Mouse (Mus musculus) forebrain, embryonic 15.5 days (tissue): ENCODE results near the gene Nol9. TPM values are rescaled to one million over a fixed set of nuclear protein-coding genes. Genes with fewer than 3 reads are reported as not detected.
A peak's percentile ranks its signal among the peaks of the same experiment; 100 is the strongest.

Source experiments
- ATAC-seq: fragments of 200-750 bp; cut with Nextera tagmentation; replicated peaks from 2 replicates; pipeline ENCODE4 v1.8.0; 2017; ENCODE audit warnings: mild to moderate bottlenecking, moderate TSS enrichment, moderate library complexity
- H3K27ac ChIP-seq: fragments of 300-500 bp; sonication (generic); replicated peaks from 2 replicates; pipeline ENCODE4 v1.5.1; 2015; ENCODE audit warnings: mild to moderate bottlenecking, inconsistent platforms
- H3K27me3 ChIP-seq: fragments of 300-500 bp; sonication (generic); 2 replicates; pipeline ENCODE4 v1.6.1; 2015; ENCODE audit warnings: inconsistent platforms
- H3K36me3 ChIP-seq: fragments of 300-500 bp; sonication (generic); 2 replicates; pipeline ENCODE4 v1.6.1; 2015; ENCODE audit warnings: mild to moderate bottlenecking, inconsistent platforms
- H3K4me1 ChIP-seq: fragments of 300-500 bp; sonication (generic); 2 replicates; pipeline ENCODE4 v1.6.1; 2015; ENCODE audit warnings: inconsistent platforms
- H3K4me2 ChIP-seq: fragments of 300-500 bp; sonication (generic); replicated peaks from 2 replicates; pipeline ENCODE4 v1.6.1; 2015; ENCODE audit warnings: mild to moderate bottlenecking, inconsistent platforms
- H3K4me3 ChIP-seq: fragments of 300-500 bp; sonication (generic); 2 replicates; pipeline ENCODE4 v1.5.1; 2015; ENCODE audit warnings: mild to moderate bottlenecking, inconsistent platforms
- H3K9ac ChIP-seq: fragments of 300-500 bp; sonication (generic); replicated peaks from 2 replicates; pipeline ENCODE4 v1.6.1; 2015; ENCODE audit warnings: mild to moderate bottlenecking, inconsistent platforms
- H3K9me3 ChIP-seq: fragments of 300-500 bp; sonication (generic); 2 replicates; pipeline ENCODE4 v1.6.1; 2016; ENCODE audit warnings: inconsistent platforms
- WGBS: fragments of 180-500 bp; shearing (Covaris S2); methylation state at CpG from one replicate; pipeline ENCODE4 v1.1.7; 2015; ENCODE audit warnings: mixed read lengths; 5-methylcytosine and 5-hydroxymethylcytosine counted together
- polyA plus RNA-seq: library from polyadenylated mRNA; unstranded; fragments of >200 nt; fragmentation: Nextera tagmentation; extraction: Ambion mirVana; gene quantifications from 2 replicates; pipeline ENCODE4 v1.2.1, GENCODE M21; 2015

Nol9 gene
- polyA plus RNA-seq, 1 experiment from 2014 or later: 27.9 TPM

- H3K4me3 ChIP-seq: no peak overlapping the region
- H3K27me3 ChIP-seq: peaks cover 2% of the 10 kb centered on the region
- H3K4me2 ChIP-seq: no peak overlapping the region
- H3K9me3 ChIP-seq: no peaks in the 10 kb centered on the region
- no peak for ATAC-seq
- no peak overlapping the region for H3K9ac ChIP-seq
- peaks cover 3% of the 10 kb centered on the region; the same call in 1 of the 2 replicates for H3K36me3 ChIP-seq
- WGBS: 83% methylated on average over 12 of the region's 12 CpGs
- H3K4me1 ChIP-seq: peaks cover 22% of the 10 kb centered on the region
- H3K27ac ChIP-seq: no peak overlapping the region
These were observed 25.9 kb upstream of the Nol9 start for GRCm38 (mm10) chr4:152013036-152013813.

GRCm38 (mm10) chr4:152019073-152019472 lies 20.0 kb upstream of the Nol9 start:
- Histone ChIP-seq H3K4me3 (no peak overlapping the region), H3K4me1 (peaks cover 4% of the 10 kb centered on the region; the same call in 1 of the 2 replicates), H3K27ac (no peak overlapping the region), H3K4me2 (no peak overlapping the region), H3K9me3 (no peaks in the 10 kb centered on the region), H3K9ac (no peak overlapping the region), H3K36me3 (peaks cover 47% of the 10 kb centered on the region), H3K27me3 (no peaks in the 10 kb centered on the region)
- 84% methylated on average over 6 of the region's 6 CpGs for WGBS
- ATAC-seq: no peak

GRCm38 (mm10) chr4:152020024-152020423 lies 19.1 kb upstream of the Nol9 start:
- H3K4me2 ChIP-seq: no peak overlapping the region
- H3K9ac ChIP-seq: no peak overlapping the region
- 94% methylated on average over 21 of the region's 21 CpGs for WGBS
- peaks cover 47% of the 10 kb centered on the region for H3K36me3 ChIP-seq
- no peak for ATAC-seq
- H3K4me3 ChIP-seq: no peak overlapping the region
- peaks cover 13% of the 10 kb centered on the region for H3K4me1 ChIP-seq
- H3K9me3 ChIP-seq: no peaks in the 10 kb centered on the region
- no peak overlapping the region for H3K27ac ChIP-seq
- H3K27me3 ChIP-seq: no peaks in the 10 kb centered on the region

GRCm38 (mm10) chr4:152021568-152022097 lies 17.5 kb upstream of the Nol9 start:
- H3K4me1 ChIP-seq: peaks cover 29% of the 10 kb centered on the region
- H3K4me3 ChIP-seq: no peak overlapping the region
- H3K9ac ChIP-seq: no peak overlapping the region
- WGBS: 74% methylated on average over 12 of the region's 12 CpGs
- no peaks in the 10 kb centered on the region for H3K9me3 ChIP-seq
- H3K27ac ChIP-seq: no peak overlapping the region
- H3K36me3 ChIP-seq: peaks cover 45% of the 10 kb centered on the region
- no peaks in the 10 kb centered on the region for H3K27me3 ChIP-seq
- H3K4me2 ChIP-seq: no peak overlapping the region
- no peak for ATAC-seq

- no peaks in the 10 kb centered on the region for H3K27me3 ChIP-seq
- no peak overlapping the region for H3K27ac ChIP-seq
- H3K36me3 ChIP-seq: peaks cover 45% of the 10 kb centered on the region
- no peaks in the 10 kb centered on the region for H3K9me3 ChIP-seq
- no peak overlapping the region for H3K4me3 ChIP-seq
- no peak overlapping the region for H3K4me2 ChIP-seq
- peaks cover 33% of the 10 kb centered on the region for H3K4me1 ChIP-seq
- ATAC-seq: no peak
- H3K9ac ChIP-seq: no peak overlapping the region
- 89% methylated on average over 8 of the region's 8 CpGs for WGBS
These were observed 16.6 kb upstream of the Nol9 start for GRCm38 (mm10) chr4:152022506-152022905.

- WGBS: 95% methylated on average over 11 of the region's 11 CpGs
- Histone ChIP-seq H3K4me1 (peaks cover 45% of the 10 kb centered on the region), H3K4me2 (no peak overlapping the region), H3K27me3 (no peaks in the 10 kb centered on the region), H3K27ac (no peak overlapping the region), H3K36me3 (peaks cover 38% of the 10 kb centered on the region), H3K4me3 (no peak overlapping the region), H3K9ac (no peak overlapping the region), H3K9me3 (no peaks in the 10 kb centered on the region)
- no peak for ATAC-seq
These were observed 14.6 kb upstream of the Nol9 start for GRCm38 (mm10) chr4:152024525-152024924.

GRCm38 (mm10) chr4:152026751-152027508 lies 12.2 kb upstream of the Nol9 start:
- ATAC-seq: no peak
- WGBS: 1% methylated on average over 41 of the region's 41 CpGs

GRCm38 (mm10) chr4:152027524-152027923 lies 11.6 kb upstream of the Nol9 start, which contains the start of gene Zbtb48:
Zbtb48 (minus strand) TSS chr4:152027671.
- H3K27me3 ChIP-seq: no peaks in the 10 kb centered on the region
- H3K27ac ChIP-seq: peak within 1 kb of the TSS; percentile 68
- peaks cover 52% of the 10 kb centered on the region for H3K4me1 ChIP-seq
- H3K9me3 ChIP-seq: no peaks in the 10 kb centered on the region
- peak; percentile 99 for ATAC-seq
- H3K9ac ChIP-seq: peak within 1 kb of the TSS; percentile 81
- whole genome bisulfite sequencing: under 1% methylated on average over 35 of the region's 35 CpGs
- H3K36me3 ChIP-seq: peaks cover 10% of the 10 kb centered on the region; the same call in 1 of the 2 replicates
- peak within 1 kb of the TSS; percentile 98 for H3K4me2 ChIP-seq
- peak within 1 kb of the TSS; percentile 91 for H3K4me3 ChIP-seq

More at GRCm38 (mm10) chr4:152026751-152027508, 12.2 kb upstream of the Nol9 start:
- Histone ChIP-seq H3K9ac (peak overlapping the region; percentile 81), H3K4me3 (peak overlapping the region; percentile 91), H3K4me2 (peak overlapping the region; percentile 98), H3K4me1 (peaks cover 52% of the 10 kb centered on the region), H3K27ac (peak overlapping the region; percentile 68), H3K36me3 (peaks cover 13% of the 10 kb centered on the region; the same call in 1 of the 2 replicates), H3K9me3 (no peaks in the 10 kb centered on the region), H3K27me3 (no peaks in the 10 kb centered on the region)

GRCm38 (mm10) chr4:152028456-152028855 lies 10.7 kb upstream of the Nol9 start:
- Histone ChIP-seq H3K27me3 (no peaks in the 10 kb centered on the region), H3K4me1 (peaks cover 52% of the 10 kb centered on the region), H3K9me3 (no peaks in the 10 kb centered on the region), H3K36me3 (0 out of 2 replicates have a peak, but pooled peaks cover 1% of the 10 kb centered on the region), H3K4me2 (peak overlapping the region; percentile 98), H3K4me3 (peak overlapping the region; percentile 91), H3K9ac (peak overlapping the region; percentile 81), H3K27ac (0 out of 2 replicates have a peak overlapping the region, but pooled peaks have one; percentile 66)
- WGBS: 66% methylated on average over 15 of the region's 15 CpGs
- ATAC-seq: no peak

- Histone ChIP-seq H3K4me1 (peaks cover 48% of the 10 kb centered on the region), H3K9ac (no peak overlapping the region), H3K27me3 (no peaks in the 10 kb centered on the region), H3K4me3 (no peak overlapping the region), H3K36me3 (no peaks in the 10 kb centered on the region), H3K9me3 (no peaks in the 10 kb centered on the region), H3K4me2 (no peak overlapping the region; the same call in 1 of the 2 replicates), H3K27ac (no peak overlapping the region)
- 49% methylated on average over 5 of the region's 5 CpGs for WGBS
- no peak for ATAC-seq
These were observed 10.0 kb upstream of the Nol9 start for GRCm38 (mm10) chr4:152029087-152029486.

- WGBS: 62% methylated on average over 4 of the region's 4 CpGs
- H3K4me1 ChIP-seq: peaks cover 39% of the 10 kb centered on the region
- H3K27me3 ChIP-seq: no peaks in the 10 kb centered on the region
- no peak overlapping the region for H3K9ac ChIP-seq
- H3K9me3 ChIP-seq: no peaks in the 10 kb centered on the region
- no peak overlapping the region for H3K4me2 ChIP-seq
- ATAC-seq: no peak
- no peak overlapping the region for H3K4me3 ChIP-seq
- H3K36me3 ChIP-seq: no peaks in the 10 kb centered on the region
- H3K27ac ChIP-seq: no peak overlapping the region
These were observed 9.1 kb upstream of the Nol9 start for GRCm38 (mm10) chr4:152029997-152030396.

- no peak for ATAC-seq
- H3K27me3 ChIP-seq: no peaks in the 10 kb centered on the region
- no peak overlapping the region for H3K4me3 ChIP-seq
- no peak overlapping the region for H3K27ac ChIP-seq
- H3K36me3 ChIP-seq: no peaks in the 10 kb centered on the region
- 86% methylated on average over 13 of the region's 13 CpGs for WGBS
- no peak overlapping the region for H3K4me2 ChIP-seq
- H3K9ac ChIP-seq: no peak overlapping the region
- no peaks in the 10 kb centered on the region for H3K9me3 ChIP-seq
- H3K4me1 ChIP-seq: peaks cover 17% of the 10 kb centered on the region
These were observed 6.2 kb upstream of the Nol9 start for GRCm38 (mm10) chr4:152032922-152033321.
